Mouse (Mus musculus) heart, embryonic 15.5 days (tissue): Measurements from ENCODE around the gene Lamp1. TPM values are rescaled to one million over a fixed set of nuclear protein-coding genes. Genes with fewer than 3 reads are reported as not detected.

ENCODE experiments used
- ATAC-seq: fragments of 200-750 bp; cut with Nextera tagmentation; replicated peaks from 2 replicates; pipeline ENCODE4 v1.8.0; 2017; ENCODE audit warnings: low read depth, moderate TSS enrichment; ENCODE audit not compliant: insufficient number of reproducible peaks, insufficient read depth, low FRiP score
- H3K27ac ChIP-seq: fragments of 300-500 bp; sonication (generic); 2 replicates; pipeline ENCODE4 v1.5.1; 2015; ENCODE audit warnings: mild to moderate bottlenecking, inconsistent platforms
- H3K27me3 ChIP-seq: fragments of 300-500 bp; sonication (generic); 2 replicates; pipeline ENCODE4 v1.6.1; 2015; ENCODE audit warnings: inconsistent platforms
- H3K36me3 ChIP-seq: fragments of 300-500 bp; sonication (generic); 2 replicates; pipeline ENCODE4 v1.6.1; 2015; ENCODE audit warnings: mild to moderate bottlenecking, inconsistent platforms
- H3K4me1 ChIP-seq: fragments of 300-500 bp; sonication (generic); replicated peaks from 2 replicates; pipeline ENCODE4 v1.6.1; 2015; ENCODE audit warnings: inconsistent platforms
- H3K4me2 ChIP-seq: fragments of 300-500 bp; sonication (generic); 2 replicates; pipeline ENCODE4 v1.6.1; 2015; ENCODE audit warnings: inconsistent platforms, mild to moderate bottlenecking, moderate library complexity
- H3K4me3 ChIP-seq: fragments of 300-500 bp; sonication (generic); 2 replicates; pipeline ENCODE4 v1.5.1; 2015; ENCODE audit warnings: mild to moderate bottlenecking, inconsistent platforms
- H3K9ac ChIP-seq: fragments of 300-500 bp; sonication (generic); 2 replicates; pipeline ENCODE4 v1.6.1; 2015; ENCODE audit warnings: mild to moderate bottlenecking, inconsistent platforms
- H3K9me3 ChIP-seq: fragments of 300-500 bp; sonication (generic); replicated peaks from 2 replicates; pipeline ENCODE4 v1.6.1; 2016; ENCODE audit warnings: inconsistent platforms
- WGBS: fragments of 180-500 bp; shearing (Covaris S2); methylation state at CpG from one replicate; pipeline ENCODE4 v1.1.7; 2015; ENCODE audit warnings: mixed read lengths; 5-methylcytosine and 5-hydroxymethylcytosine counted together
- microRNA counts: library from miRNA; unstranded; fragments of <30 nt; microRNA quantifications from one replicate; lab custom pipeline; 2016
- microRNA-seq: library from miRNA; unstranded; fragments of <30 nt; microRNA quantifications from one replicate; pipeline ENCODE4, GENCODE M21; 2016
- polyA plus RNA-seq: library from polyadenylated mRNA; unstranded; fragments of >200 nt; fragmentation: Nextera tagmentation; extraction: Ambion mirVana; gene quantifications from 2 replicates; pipeline ENCODE4 v1.2.1, GENCODE M21; 2015

Gene Lamp1
- polyA plus RNA-seq, 1 experiment from 2014 or later = 285 TPM

GRCm38 (mm10) chr8:13217986-13218385 is 59.0 kb downstream of the Lamp1 start:
- no peak overlapping the region for H3K4me3 ChIP-seq
- peaks cover 26% of the 10 kb centered on the region for H3K4me1 ChIP-seq
- H3K4me2 ChIP-seq = no peak overlapping the region
- no peak for ATAC-seq
- H3K36me3 ChIP-seq = peaks cover 8% of the 10 kb centered on the region; the same call in 1 of the 2 replicates
- H3K9me3 ChIP-seq = no peaks in the 10 kb centered on the region
- no peak overlapping the region for H3K27ac ChIP-seq
- no peaks in the 10 kb centered on the region for H3K27me3 ChIP-seq
- H3K9ac ChIP-seq = no peak overlapping the region

GRCm38 (mm10) chr8:13218441-13218840 is 59.5 kb downstream of the Lamp1 start:
- Histone ChIP-seq H3K27me3 (no peaks in the 10 kb centered on the region), H3K9ac (no peak overlapping the region), H3K4me3 (no peak overlapping the region), H3K4me2 (no peak overlapping the region), H3K36me3 (peaks cover 12% of the 10 kb centered on the region; the same call in 1 of the 2 replicates), H3K9me3 (no peaks in the 10 kb centered on the region), H3K27ac (no peak overlapping the region), H3K4me1 (peaks cover 21% of the 10 kb centered on the region)
- WGBS = 82% methylated on average over 4 of the region's 4 CpGs
- ATAC-seq = no peak

GRCm38 (mm10) chr8:13224426-13224825 is 65.5 kb downstream of the Lamp1 start:
- Histone ChIP-seq H3K9ac (no peak overlapping the region), H3K36me3 (peaks cover 21% of the 10 kb centered on the region; the same call in 1 of the 2 replicates), H3K27ac (no peak overlapping the region), H3K27me3 (no peaks in the 10 kb centered on the region), H3K4me1 (peaks cover 36% of the 10 kb centered on the region), H3K4me2 (no peak overlapping the region), H3K9me3 (no peaks in the 10 kb centered on the region), H3K4me3 (no peak overlapping the region)
- ATAC-seq = no peak
- whole genome bisulfite sequencing = 80% methylated on average over 9 of the region's 9 CpGs

MicroRNAs encoded within 50 kb of the gene (microRNA counts, 519-probe panel; counts per million panel counts)
- 2,256 counts per million, percentile 34 among the panel's probes with 10 or more counts for microRNA mmu-miR-1968 (lab: Ali Mortazavi, UCI)

Small RNA genes within 50 kb of the gene (microRNA-seq; reads per million reads assigned to microRNA genes)
- 16.6 reads per million, percentile 31 among the genes with 10 or more reads in this experiment for gene Mir1968
- gene Mir7065 = not detected

Other genes starting within 250 kb of the Lamp1 start
- 0.10 and 0.19 TPM in 2 replicates for gene F7, start 133.1 kb upstream of the Lamp1 start, polyA plus RNA-seq
- gene F10, start 121.9 kb upstream of the Lamp1 start, polyA plus RNA-seq = 1.2 and 1.5 TPM in 2 replicates
- gene Proz, start 98.2 kb upstream of the Lamp1 start, polyA plus RNA-seq = 0.33 and 0.62 TPM in 2 replicates
- gene Pcid2, start 53.7 kb upstream of the Lamp1 start, polyA plus RNA-seq = 22.3 and 25.4 TPM in 2 replicates
- gene Cul4a, start 53.5 kb upstream of the Lamp1 start, polyA plus RNA-seq = 88.5 and 97.8 TPM in 2 replicates
- gene Grtp1, start 41.5 kb downstream of the Lamp1 start, polyA plus RNA-seq = 12.5 and 13.6 TPM in 2 replicates
- gene Adprhl1, start 95.0 kb downstream of the Lamp1 start, polyA plus RNA-seq = 188 and 216 TPM in 2 replicates
- gene Dcun1d2, start 129.0 kb downstream of the Lamp1 start, polyA plus RNA-seq = 24.5 and 28.3 TPM in 2 replicates
- 26.1 and 33.6 TPM in 2 replicates for gene Tmco3, start 129.0 kb downstream of the Lamp1 start, polyA plus RNA-seq
- 71.9 and 89.7 TPM in 2 replicates for gene Tfdp1, start 179.6 kb downstream of the Lamp1 start, polyA plus RNA-seq
- not detected in 2 replicates for gene Atp4b, start 237.7 kb downstream of the Lamp1 start, polyA plus RNA-seq
- 0.05 TPM in 1 of 2 replicates, not detected in the other for gene Grk1, start 245.9 kb downstream of the Lamp1 start, polyA plus RNA-seq